Mouse (Mus musculus) midbrain, embryonic 11.5 days (tissue): ENCODE measurements around the gene Ppfia4. TPM values are rescaled to one million over a fixed set of nuclear protein-coding genes. Genes with fewer than 3 reads are reported as not detected.

Experiments
- ATAC-seq: fragments of 200-750 bp; cut with Nextera tagmentation; 2 replicates; pipeline ENCODE4 v1.8.0; 2017; ENCODE audit warnings: moderate TSS enrichment, moderate library complexity; ENCODE audit not compliant: low FRiP score
- DNase-seq: peaks from one replicate; pipeline ENCODE4 v3.0.0; 2015; ENCODE audit warnings: low spot score; ENCODE audit errors: missing footprints
- H3K27ac ChIP-seq: fragments of 300-500 bp; sonication (generic); 2 replicates; pipeline ENCODE4 v1.5.1; 2014; ENCODE audit warnings: low read depth, low read length
- H3K27me3 ChIP-seq: fragments of 300-500 bp; sonication (generic); 2 replicates; pipeline ENCODE4 v1.6.1; 2014; ENCODE audit warnings: mild to moderate bottlenecking, low read length, moderate library complexity, mixed read lengths; ENCODE audit not compliant: control insufficient read depth, insufficient read depth
- H3K36me3 ChIP-seq: fragments of 300-500 bp; sonication (generic); 2 replicates; pipeline ENCODE4 v1.6.1; 2014; ENCODE audit warnings: mild to moderate bottlenecking, low read length, moderate library complexity, mixed read lengths; ENCODE audit not compliant: control insufficient read depth, insufficient read depth
- H3K4me1 ChIP-seq: fragments of 300-500 bp; sonication (generic); 2 replicates; pipeline ENCODE4 v1.6.1; 2014; ENCODE audit warnings: low read length; ENCODE audit not compliant: control insufficient read depth, insufficient read depth
- H3K4me2 ChIP-seq: fragments of 300-500 bp; sonication (generic); 2 replicates; pipeline ENCODE4 v1.6.1; 2014; ENCODE audit warnings: mild to moderate bottlenecking, moderate library complexity
- H3K4me3 ChIP-seq: fragments of 300-500 bp; sonication (generic); 2 replicates; pipeline ENCODE4 v1.5.1; 2014; ENCODE audit warnings: low read depth, low read length
- H3K9ac ChIP-seq: fragments of 300-500 bp; sonication (generic); 2 replicates; pipeline ENCODE4 v1.6.1; 2014; ENCODE audit warnings: low read length
- H3K9me3 ChIP-seq: fragments of 300-500 bp; sonication (generic); 2 replicates; pipeline ENCODE4 v1.6.1; 2016; ENCODE audit warnings: low read length; ENCODE audit not compliant: control insufficient read depth
- WGBS: fragments of 180-500 bp; shearing (Covaris S2); extraction: QIAGEN DNeasy Blood & Tissue Kit; methylation state at CpG from one replicate; pipeline ENCODE4 v1.1.7; 2014; 5-methylcytosine and 5-hydroxymethylcytosine counted together
- polyA plus RNA-seq: library from polyadenylated mRNA; unstranded; fragments of >200 nt; fragmentation: Nextera tagmentation; extraction: Ambion mirVana; gene quantifications from 2 replicates; pipeline ENCODE4 v1.2.1, GENCODE M21; 2014

Ppfia4 gene
- polyA plus RNA-seq, 1 experiment from 2014 or later = 1.9 TPM

DNA sequence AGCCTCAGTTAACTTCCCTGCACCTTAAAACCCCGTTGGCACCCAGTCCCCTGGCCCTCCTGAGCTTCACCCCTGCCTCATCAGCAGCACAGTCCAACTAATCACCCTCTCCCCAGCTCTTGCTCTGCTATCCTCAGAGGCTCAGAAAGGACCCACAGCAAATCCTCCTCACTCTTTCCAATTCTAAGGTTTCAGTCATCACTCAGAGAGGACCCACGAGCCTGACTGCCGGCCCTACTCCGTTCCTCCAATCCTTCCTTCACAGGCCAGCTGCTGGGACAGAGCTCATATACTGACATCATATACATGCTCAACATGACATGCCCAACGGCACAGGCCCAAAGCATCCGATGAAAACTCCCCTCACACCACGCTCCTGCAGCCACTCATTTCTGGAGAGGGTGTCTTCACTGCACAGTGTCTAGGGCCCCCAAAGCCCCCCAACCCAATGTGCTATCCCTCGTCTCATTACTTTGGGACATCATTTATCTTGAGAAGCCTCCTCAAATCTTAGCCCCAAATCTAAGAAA lies 10.1 kb upstream of the Ppfia4 start:
- DNase-seq (peak; percentile 75), ATAC-seq (no peak)
- H3K27me3 ChIP-seq = no peaks in the 10 kb centered on the region
- H3K36me3 ChIP-seq = peaks cover 4% of the 10 kb centered on the region; the same call in 1 of the 2 replicates
- no peak overlapping the region for H3K27ac ChIP-seq
- H3K4me1 ChIP-seq = peaks cover 9% of the 10 kb centered on the region
- WGBS = 74% methylated on average over 8 of the region's 8 CpGs
- no peak overlapping the region for H3K4me3 ChIP-seq
- H3K9ac ChIP-seq = no peak overlapping the region
- no peaks in the 10 kb centered on the region for H3K9me3 ChIP-seq
- no peak overlapping the region for H3K4me2 ChIP-seq

DNA sequence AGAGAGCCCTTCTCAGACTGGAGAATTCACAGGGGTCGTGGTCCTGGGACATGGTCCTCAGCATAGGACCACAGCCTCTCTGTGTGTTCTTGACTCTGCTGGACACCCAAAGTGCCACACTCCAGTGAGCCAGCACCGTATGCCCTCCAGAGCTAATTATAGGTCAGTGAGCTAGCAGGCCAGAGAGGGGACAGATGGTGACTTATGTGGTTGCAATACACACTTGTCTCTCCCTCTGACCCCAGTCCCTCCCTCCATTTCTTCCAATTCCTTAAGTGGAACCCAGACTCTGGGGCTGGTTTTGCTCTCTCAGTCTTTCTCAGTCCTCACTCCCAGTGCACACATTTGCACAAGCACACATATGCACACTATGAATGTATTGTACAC lies 9.5 kb upstream of the Ppfia4 start:
- Histone ChIP-seq H3K4me3 (no peak overlapping the region), H3K36me3 (peaks cover 4% of the 10 kb centered on the region; the same call in 1 of the 2 replicates), H3K9me3 (no peaks in the 10 kb centered on the region), H3K9ac (no peak overlapping the region), H3K27me3 (no peaks in the 10 kb centered on the region), H3K4me2 (no peak overlapping the region), H3K4me1 (peaks cover 9% of the 10 kb centered on the region), H3K27ac (no peak overlapping the region)
- DNase-seq = peak; percentile 47
- WGBS = 76% methylated on average over 2 of the region's 2 CpGs
- ATAC-seq = no peak

DNA sequence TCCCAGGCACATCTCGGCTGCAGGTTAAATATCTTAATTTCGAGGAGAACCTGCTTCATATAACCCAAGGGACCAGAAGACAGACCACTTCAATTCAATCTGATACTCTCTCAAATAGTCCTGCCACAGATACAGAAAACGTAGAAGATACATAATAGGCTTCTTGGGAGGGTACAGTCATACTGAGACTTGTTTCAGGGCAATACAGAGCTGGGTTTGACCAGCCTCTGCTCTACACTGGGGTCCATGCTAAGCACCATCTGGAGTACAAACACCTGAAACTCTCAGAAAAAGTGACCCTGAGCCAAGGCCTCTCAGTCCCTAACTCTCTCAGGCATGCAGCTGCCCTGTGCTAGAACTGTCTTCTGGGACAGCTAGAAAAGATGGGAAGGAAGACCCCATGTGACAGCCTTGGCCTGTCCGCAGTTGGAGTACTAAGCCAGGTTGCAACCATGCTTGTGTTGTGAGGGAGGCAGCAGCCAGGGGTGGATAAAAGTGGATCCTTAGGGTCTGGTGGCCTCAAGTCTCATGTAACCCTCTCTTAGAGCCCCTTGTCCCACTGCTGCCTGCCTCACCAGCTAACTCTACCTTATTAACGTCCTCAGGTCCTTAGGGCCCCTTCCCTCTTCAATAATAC lies 9.0 kb upstream of the Ppfia4 start:
- WGBS = 86% methylated on average over 5 of the region's 5 CpGs

DNA sequence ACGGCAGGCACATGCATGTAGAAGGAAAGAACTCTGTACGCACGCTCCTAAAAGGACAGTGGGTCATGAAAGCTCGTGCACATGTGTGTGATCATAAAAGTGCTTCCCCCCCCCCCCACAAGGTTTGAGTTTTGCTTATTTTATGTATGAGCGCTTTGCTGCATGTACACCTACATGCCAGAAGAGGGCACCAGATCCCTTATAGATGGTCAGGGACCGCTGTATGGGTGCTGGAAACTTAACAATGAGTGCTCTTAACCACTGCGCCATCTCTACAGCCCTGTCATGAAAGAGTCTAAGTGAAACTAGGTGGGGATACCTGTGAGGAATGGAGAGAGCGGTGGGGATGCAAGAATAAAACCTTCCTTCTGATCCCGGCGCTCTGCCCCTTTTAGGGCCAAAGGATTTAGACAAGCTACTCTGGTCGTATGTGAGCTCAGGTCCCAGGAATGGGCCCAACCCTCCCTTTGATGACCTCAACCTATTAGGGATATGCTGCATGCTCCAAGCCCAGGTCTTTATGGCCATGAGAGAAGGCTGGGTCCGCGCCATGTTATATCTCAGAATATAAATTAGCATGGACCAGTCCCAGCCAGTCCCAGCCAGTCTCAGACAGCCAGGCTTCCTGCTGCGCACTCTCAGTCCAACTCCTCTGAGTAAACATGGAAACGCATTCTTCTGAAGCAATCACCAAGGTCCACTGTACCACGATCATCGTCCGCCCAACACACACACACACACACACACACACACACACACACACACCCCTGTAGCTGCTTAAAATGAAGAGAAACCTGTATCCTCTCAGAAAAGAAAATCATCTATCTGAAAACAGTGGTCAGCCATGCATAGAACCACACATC lies 7.3 kb upstream of the Ppfia4 start:
- H3K4me1 ChIP-seq = peaks cover 9% of the 10 kb centered on the region
- 94% methylated on average over 18 of the region's 18 CpGs for WGBS
- H3K9ac ChIP-seq = no peak overlapping the region
- H3K4me2 ChIP-seq = no peak overlapping the region
- H3K27me3 ChIP-seq = no peaks in the 10 kb centered on the region
- no peaks in the 10 kb centered on the region for H3K36me3 ChIP-seq
- no peaks in the 10 kb centered on the region for H3K9me3 ChIP-seq
- H3K4me3 ChIP-seq = no peak overlapping the region
- DNase-seq (no peak), ATAC-seq (no peak)
- H3K27ac ChIP-seq = no peak overlapping the region

More for the DNA sequence above, 9.0 kb upstream of the Ppfia4 start:
- no peak overlapping the region for H3K27ac ChIP-seq
- no peaks in the 10 kb centered on the region for H3K9me3 ChIP-seq
- peaks cover 9% of the 10 kb centered on the region for H3K4me1 ChIP-seq
- H3K36me3 ChIP-seq = peaks cover 4% of the 10 kb centered on the region; the same call in 1 of the 2 replicates
- no peaks in the 10 kb centered on the region for H3K27me3 ChIP-seq
- DNase-seq (no peak), ATAC-seq (no peak)
- no peak overlapping the region for H3K9ac ChIP-seq
- no peak overlapping the region for H3K4me2 ChIP-seq
- H3K4me3 ChIP-seq = no peak overlapping the region

DNA sequence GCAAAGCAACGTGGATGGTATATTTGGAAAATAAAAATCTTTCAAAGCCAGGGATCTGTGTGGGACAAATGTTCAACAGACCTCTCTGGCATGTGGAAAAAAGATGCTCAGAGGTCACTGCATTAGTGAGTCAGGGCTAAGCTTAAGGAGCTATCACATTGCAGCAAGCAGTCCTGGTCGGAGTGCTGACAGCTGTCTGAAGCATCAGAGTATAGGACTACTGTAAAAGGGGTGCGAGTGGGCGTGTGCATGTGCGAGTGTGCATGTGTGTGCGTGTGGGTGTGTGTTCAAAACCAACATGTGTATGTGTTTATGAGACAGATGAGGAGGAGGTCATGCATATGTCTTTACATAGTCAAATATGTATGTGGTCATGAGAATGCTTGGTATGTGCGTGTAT lies 6.4 kb upstream of the Ppfia4 start:
- 92% methylated on average over 7 of the region's 7 CpGs for WGBS
- no peak for ATAC-seq
- no peaks in the 10 kb centered on the region for H3K27me3 ChIP-seq

DNA sequence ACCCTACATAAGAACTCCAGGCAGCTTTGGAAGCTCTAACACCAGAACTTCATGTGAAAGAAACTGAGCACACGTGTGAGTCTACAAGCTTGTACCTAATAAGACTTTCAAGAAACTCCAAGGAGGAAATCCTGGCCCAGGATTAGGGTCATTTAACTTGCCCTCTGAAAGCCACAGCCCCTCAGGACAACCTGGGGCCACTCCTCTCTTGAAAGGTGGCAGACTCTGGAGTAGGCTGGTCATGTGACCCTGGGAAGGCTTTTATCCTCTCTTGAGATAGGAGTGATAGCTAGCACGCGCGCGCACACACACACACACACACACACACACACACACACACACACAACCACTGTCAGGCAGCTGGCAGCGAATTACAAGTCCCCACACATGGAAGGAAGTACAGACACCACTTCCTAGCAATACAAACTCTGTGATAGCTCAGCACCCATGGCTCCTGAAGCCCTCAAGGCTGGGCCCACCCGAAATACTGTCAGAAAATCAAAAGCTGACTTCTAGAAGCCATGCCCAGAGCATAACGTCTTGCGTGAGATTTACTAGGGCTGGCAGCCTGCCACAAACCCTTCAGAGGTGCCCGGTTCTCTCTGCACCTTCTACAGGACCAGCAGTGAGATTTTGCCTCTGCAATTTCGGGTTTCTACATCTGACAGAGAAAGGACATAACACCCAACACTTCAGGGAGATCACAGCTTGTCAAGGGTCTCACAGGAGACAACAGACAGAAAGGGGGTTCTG lies 4.4 kb upstream of the Ppfia4 start:
- Histone ChIP-seq H3K4me3 (no peak overlapping the region), H3K4me2 (no peak overlapping the region), H3K36me3 (no peaks in the 10 kb centered on the region), H3K27ac (no peak overlapping the region), H3K4me1 (no peaks in the 10 kb centered on the region), H3K27me3 (no peaks in the 10 kb centered on the region), H3K9ac (no peak overlapping the region), H3K9me3 (no peaks in the 10 kb centered on the region)
- ATAC-seq (no peak), DNase-seq (peak; percentile 28)
- WGBS = 86% methylated on average over 11 of the region's 11 CpGs

More for the DNA sequence above, 6.4 kb upstream of the Ppfia4 start:
- H3K9me3 ChIP-seq = no peaks in the 10 kb centered on the region
- H3K36me3 ChIP-seq = no peaks in the 10 kb centered on the region
- no peak for DNase-seq
- peaks cover 4% of the 10 kb centered on the region for H3K4me1 ChIP-seq
- H3K9ac ChIP-seq = no peak overlapping the region
- no peak overlapping the region for H3K4me2 ChIP-seq
- no peak overlapping the region for H3K4me3 ChIP-seq
- H3K27ac ChIP-seq = no peak overlapping the region

DNA sequence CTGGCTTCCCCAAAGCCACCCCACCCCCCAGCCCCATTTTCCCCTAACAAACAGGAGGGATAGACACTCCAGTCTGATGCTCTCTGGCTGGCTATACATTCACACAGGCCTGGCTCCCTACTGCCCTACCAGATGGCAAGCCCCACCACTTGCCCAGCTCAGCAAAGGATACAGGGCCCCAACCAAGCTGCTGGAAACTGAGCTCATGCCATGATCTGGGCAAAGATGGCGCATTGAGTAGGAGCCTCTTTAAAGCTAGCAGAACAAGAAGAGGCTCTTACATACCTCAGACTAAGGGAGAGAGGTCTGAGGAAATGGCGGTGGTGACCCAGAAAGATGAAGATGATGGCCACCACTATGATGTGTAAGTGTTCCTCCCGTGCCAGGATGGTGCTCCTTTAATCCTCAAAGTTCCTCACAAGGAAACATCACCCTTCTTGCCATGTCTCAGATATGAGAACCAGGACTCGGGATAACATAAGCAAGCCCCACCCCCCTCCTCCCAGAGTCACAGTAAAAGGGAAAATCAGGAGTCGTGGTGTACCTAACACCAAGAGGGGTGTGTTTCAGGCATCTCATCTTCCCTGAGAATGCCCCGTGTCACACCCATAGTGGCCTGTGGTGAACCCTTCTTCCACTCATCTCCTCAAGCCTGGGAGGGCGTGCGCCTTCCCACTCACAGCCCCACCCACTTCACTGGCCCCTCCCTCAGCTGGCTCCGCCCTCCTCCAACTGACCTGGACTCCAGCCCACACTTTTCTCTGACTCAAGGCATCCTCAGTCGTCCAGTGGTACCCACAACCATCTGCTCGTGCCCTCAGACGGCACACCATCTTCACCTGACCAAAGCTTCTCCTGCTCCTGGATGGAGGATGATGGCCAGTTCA lies 3.4 kb upstream of the Ppfia4 start:
- peak; percentile 26 for DNase-seq
- no peaks in the 10 kb centered on the region for H3K9me3 ChIP-seq
- H3K27me3 ChIP-seq = no peaks in the 10 kb centered on the region
- H3K4me1 ChIP-seq = no peaks in the 10 kb centered on the region
- no peak overlapping the region for H3K9ac ChIP-seq
- 86% methylated on average over 12 of the region's 12 CpGs for WGBS
- H3K4me2 ChIP-seq = no peak overlapping the region
- no peak overlapping the region for H3K27ac ChIP-seq
- ATAC-seq = no peak
- no peak overlapping the region for H3K4me3 ChIP-seq
- H3K36me3 ChIP-seq = no peaks in the 10 kb centered on the region

DNA sequence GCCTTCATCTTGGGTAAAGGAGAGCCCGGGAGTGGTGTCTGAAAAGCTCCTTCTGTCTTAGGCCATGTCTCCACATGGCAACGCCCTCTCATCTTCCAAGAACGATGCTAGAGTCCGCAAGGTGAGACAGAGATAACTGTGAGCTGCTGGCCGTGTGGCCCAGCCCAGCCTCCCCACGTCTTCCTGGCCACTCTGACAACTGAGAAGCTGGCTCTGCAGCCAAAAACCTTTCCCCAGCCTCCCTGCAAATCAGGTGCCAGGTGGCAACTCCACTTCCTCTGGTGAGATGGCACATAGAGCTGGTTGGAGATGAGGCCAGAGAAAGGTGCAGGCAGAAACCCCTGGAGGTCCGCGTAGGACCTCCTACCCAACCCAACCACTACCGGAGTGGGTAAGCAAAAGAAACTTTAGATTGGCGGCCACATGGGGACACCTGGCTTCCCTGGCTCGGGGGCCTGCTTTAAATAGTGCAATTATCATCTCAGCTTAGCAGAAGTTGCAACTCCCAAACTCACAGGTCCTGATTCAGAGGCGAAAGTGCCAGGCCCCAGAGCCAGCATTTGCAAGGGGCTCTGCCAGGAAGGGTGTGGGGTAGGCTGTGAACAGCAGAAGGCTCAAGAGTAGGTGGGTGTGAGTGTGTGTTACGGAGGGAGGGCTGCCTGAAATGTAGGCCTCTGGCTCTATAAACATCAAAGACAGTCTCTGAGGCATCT lies 2.6 kb upstream of the Ppfia4 start:
- no peak overlapping the region for H3K4me3 ChIP-seq
- peak; percentile 44 for DNase-seq
- H3K4me1 ChIP-seq = no peaks in the 10 kb centered on the region
- no peaks in the 10 kb centered on the region for H3K27me3 ChIP-seq
- WGBS = 84% methylated on average over 13 of the region's 13 CpGs
- no peak overlapping the region for H3K9ac ChIP-seq
- H3K36me3 ChIP-seq = no peaks in the 10 kb centered on the region
- ATAC-seq = no peak
- H3K9me3 ChIP-seq = no peaks in the 10 kb centered on the region
- H3K27ac ChIP-seq = no peak overlapping the region
- H3K4me2 ChIP-seq = no peak overlapping the region
